Mouse (Mus musculus) small intestine, adult 2 months (tissue): ENCODE measurements around the gene Myh3.

Experiments used
- CTCF ChIP-seq: fragments of 200-500 bp; IDR thresholded peaks from 2 replicates; pipeline ENCODE4 v1.5.1; 2012; ENCODE audit warnings: low read depth, mild to moderate bottlenecking, control low read depth, inconsistent platforms, low read length, moderate library complexity, mixed read lengths; ENCODE audit not compliant: insufficient replicate concordance, insufficient read length; ENCODE audit errors: extremely low read depth
- POLR2A ChIP-seq: fragments of 200-500 bp; IDR thresholded peaks from 2 replicates; pipeline ENCODE4 v1.6.1; 2012; ENCODE audit warnings: low read depth, mild to moderate bottlenecking, control low read depth, inconsistent platforms, low read length, moderate library complexity

GRCm38 (mm10) chr11:67094470-67094869 is 16.4 kb downstream of the Myh3 start:
- no peak for TF ChIP-seq CTCF
- no peak for TF ChIP-seq POLR2A
